Mouse (Mus musculus) cortical plate, adult 2 months (tissue): Measurements from ENCODE around the gene Rhox8. TPM values are rescaled to one million over a fixed set of nuclear protein-coding genes. Genes with fewer than 3 reads are reported as not detected.
"Not testable (repeated sequence)": the region's sequence is repeated elsewhere in the genome, so short reads cannot be mapped to it uniquely, and the experiment has no call there.

Source experiments
- H3K27ac ChIP-seq: fragments of 200-500 bp; 2 replicates; pipeline ENCODE4 v1.5.1; 2012; ENCODE audit warnings: low read length, control low read depth, inconsistent platforms; ENCODE audit not compliant: insufficient read depth
- H3K4me1 ChIP-seq: fragments of 200-500 bp; 2 replicates; pipeline ENCODE4 v1.6.1; 2011; ENCODE audit warnings: low read length; ENCODE audit not compliant: control insufficient read depth, insufficient read depth
- H3K4me3 ChIP-seq: fragments of 200-500 bp; 2 replicates; pipeline ENCODE4 v1.5.1; 2011; ENCODE audit warnings: mild to moderate bottlenecking, low read length, control low read depth; ENCODE audit not compliant: insufficient read depth
- CTCF ChIP-seq: fragments of 200-500 bp; IDR thresholded peaks from 2 replicates; pipeline ENCODE4 v1.5.1; 2011; ENCODE audit warnings: mild to moderate bottlenecking, control low read depth, low read length; ENCODE audit not compliant: insufficient read depth; ENCODE audit errors: extremely low read depth
- POLR2A ChIP-seq: fragments of 200-500 bp; IDR thresholded peaks from 2 replicates; pipeline ENCODE4 v1.6.1; 2011; ENCODE audit warnings: mild to moderate bottlenecking, low read length, control low read depth; ENCODE audit not compliant: insufficient read depth; ENCODE audit errors: extremely low read depth
- polyA plus RNA-seq: library from polyadenylated mRNA; depleted of rRNA; stranded (reverse); fragments of >200 nt; gene quantifications from 2 replicates; pipeline ENCODE4 v1.2.3, GENCODE M21; 2012; rRNA removed

The Rhox8 gene
- polyA plus RNA-seq, result not detected in 2 replicates

- Histone ChIP-seq H3K27ac (no peak within 1 kb of the TSS), H3K4me3 (no peak within 1 kb of the TSS), H3K4me1 (no peaks in the 10 kb centered on the region)
- no peak for TF ChIP-seq CTCF
- no peak for TF ChIP-seq POLR2A
Measured at GRCm38 (mm10) chrX:37878844-37879243, at the start of gene Rhox8. Gene Rhox8, minus strand, starts transcription at chrX:37878944.

- H3K4me3 ChIP-seq, result no peak overlapping the region
- no peaks in the 10 kb centered on the region for H3K4me1 ChIP-seq
- TF ChIP-seq CTCF (no peak), POLR2A (no peak)
- H3K27ac ChIP-seq, result no peak overlapping the region
Measured at GRCm38 (mm10) chrX:37916311-37916710, 37.6 kb upstream of the Rhox8 start.

GRCm38 (mm10) chrX:37908581-37908980 is 29.8 kb upstream of the Rhox8 start:
- Histone ChIP-seq H3K4me3 (no peak overlapping the region), H3K27ac (no peak overlapping the region), H3K4me1 (no peaks in the 10 kb centered on the region)
- TF ChIP-seq POLR2A (no peak), CTCF (no peak)

- Histone ChIP-seq H3K27ac (no peak overlapping the region), H3K4me3 (no peak overlapping the region)
- TF ChIP-seq POLR2A, result no peak
- no peak for TF ChIP-seq CTCF
Measured at GRCm38 (mm10) chrX:37903727-37904126, 25.0 kb upstream of the Rhox8 start.

GRCm38 (mm10) chrX:37901670-37902069 is 22.9 kb upstream of the Rhox8 start, which contains the start of gene Rhox9:
Gene Rhox9, minus strand, starts transcription at chrX:37901770.
- not testable (repeated sequence) for H3K4me1 ChIP-seq, H3K27ac ChIP-seq, H3K4me3 ChIP-seq

More at GRCm38 (mm10) chrX:37903727-37904126, 25.0 kb upstream of the Rhox8 start:
- no peaks in the 10 kb centered on the region for H3K4me1 ChIP-seq

GRCm38 (mm10) chrX:37897132-37897531 is 18.4 kb upstream of the Rhox8 start, which contains the start of gene Rhox7b:
Gene Rhox7b, minus strand, starts transcription at chrX:37897232.
- H3K4me1 ChIP-seq, H3K4me3 ChIP-seq: not testable (repeated sequence)

GRCm38 (mm10) chrX:37871641-37872040 is 7.1 kb downstream of the Rhox8 start:
- TF ChIP-seq POLR2A (no peak), CTCF (no peak)
- Histone ChIP-seq H3K4me3 (no peak overlapping the region), H3K27ac (no peak overlapping the region), H3K4me1 (no peaks in the 10 kb centered on the region)

More at GRCm38 (mm10) chrX:37897132-37897531, 18.4 kb upstream of the Rhox8 start, which contains the start of gene Rhox7b:
- not testable (repeated sequence) for H3K27ac ChIP-seq

- not testable (repeated sequence) for H3K4me3 ChIP-seq, H3K4me1 ChIP-seq, H3K27ac ChIP-seq
Measured at GRCm38 (mm10) chrX:37831386-37831785, 47.4 kb downstream of the Rhox8 start, which contains the start of gene Rhox7a. Gene Rhox7a, plus strand, starts transcription at chrX:37831686.

GRCm38 (mm10) chrX:37826610-37827009 is 52.1 kb downstream of the Rhox8 start, which contains the start of gene Rhox6:
Gene Rhox6, plus strand, starts transcription at chrX:37826910.
- not testable (repeated sequence) for H3K27ac ChIP-seq, H3K4me1 ChIP-seq, H3K4me3 ChIP-seq

Other genes with a start within 250 kb of the Rhox8 start
- not detected in 2 replicates for gene Rhox2g, start 235.5 kb downstream of the Rhox8 start, polyA plus RNA-seq
- gene Rhox4g, start 227.6 kb downstream of the Rhox8 start, polyA plus RNA-seq, result not detected in 2 replicates
- not detected in 2 replicates for gene Rhox3h, start 210.2 kb downstream of the Rhox8 start, polyA plus RNA-seq
- not detected in 2 replicates for gene Rhox2h, start 205.7 kb downstream of the Rhox8 start, polyA plus RNA-seq
- not detected in 2 replicates for gene Rhox5, start 74.1 kb downstream of the Rhox8 start, polyA plus RNA-seq
- 0.09 TPM in 1 of 2 replicates, not detected in the other for gene Rhox6, start 52.0 kb downstream of the Rhox8 start, polyA plus RNA-seq
- not detected in 2 replicates for gene Rhox7a, start 47.3 kb downstream of the Rhox8 start, polyA plus RNA-seq
- gene Rhox7b, start 18.3 kb upstream of the Rhox8 start, polyA plus RNA-seq, result not detected in 2 replicates
- gene Rhox9, start 22.8 kb upstream of the Rhox8 start, polyA plus RNA-seq, result not detected in 2 replicates
- gene Btg1-ps1, start 139.9 kb upstream of the Rhox8 start, polyA plus RNA-seq, result not detected in 2 replicates
- gene Btg1-ps2, start 164.2 kb upstream of the Rhox8 start, polyA plus RNA-seq, result not detected in 2 replicates
- gene Rhox10, start 187.5 kb upstream of the Rhox8 start, polyA plus RNA-seq, result not detected in 2 replicates
- not detected in 2 replicates for gene Rhox11, start 206.2 kb upstream of the Rhox8 start, polyA plus RNA-seq
- gene Rhox12, start 232.0 kb upstream of the Rhox8 start, polyA plus RNA-seq, result not detected in 2 replicates
- gene Rhox13, start 242.3 kb upstream of the Rhox8 start, polyA plus RNA-seq, result not detected in 2 replicates